12 mouse cellular contexts compared by ENCODE assay signal in genomic region chr10:66969581-66969980, GRCm38 (mm10).
"Had no signal": no experiment of that assay in that cellular context is flagged by ENCODE, and none has a peak within 500 bp of the region (broad histone marks: within the 10 kb centered on the region; RNA-seq: fewer than 3 reads in every experiment).

No protein-coding gene starts in this region.

- DNase-seq: kidney, adult 8-10 months; kidney, postnatal 36 days; lung, adult 18-20 months; midbrain, embryonic 14.5 days; right cerebral cortex, postnatal 14 days; thymus, postnatal 4 days had no signal

- H3K27ac ChIP-seq: layer of hippocampus, adult 2 months; limb, embryonic 13.5 days; liver, embryonic 14.5 days; neural tube, embryonic 12.5 days; stomach, embryonic 15.5 days had no signal

- H3K36me3 ChIP-seq: limb, embryonic 13.5 days; neural tube, embryonic 12.5 days; stomach, embryonic 15.5 days had no signal

- H3K4me2 ChIP-seq: limb, embryonic 13.5 days; neural tube, embryonic 12.5 days; stomach, embryonic 15.5 days had no signal

- H3K27me3 ChIP-seq: limb, embryonic 13.5 days; neural tube, embryonic 12.5 days; stomach, embryonic 15.5 days had no signal

- H3K9ac ChIP-seq: limb, embryonic 13.5 days; liver, embryonic 14.5 days; neural tube, embryonic 12.5 days; stomach, embryonic 15.5 days had no signal

- H3K4me3 ChIP-seq: layer of hippocampus, adult 2 months; limb, embryonic 13.5 days; myocyte; neural tube, embryonic 12.5 days; stomach, embryonic 15.5 days had no signal

- H3K9me3 ChIP-seq: limb, embryonic 13.5 days; neural tube, embryonic 12.5 days; stomach, embryonic 15.5 days had no signal
